Mouse (Mus musculus) ovary, adult 10 weeks (tissue): ENCODE data around the gene Mapkbp1. TPM values are rescaled to one million over a fixed set of nuclear protein-coding genes. Genes with fewer than 3 reads are reported as not detected.

Source experiments
- polyA plus RNA-seq: library from polyadenylated mRNA; stranded (reverse); fragments of 350-450 nt; fragmentation: Illumina TruSeq; extraction: RNeasy Lipid Tissue Mini Kit (QIAGEN cat#74804); gene quantifications from one replicate; pipeline ENCODE4 v1.2.3, GENCODE M21; 2014

Mapkbp1 gene
- polyA plus RNA-seq = 4.9 TPM

GRCm38 (mm10) chr2:119972537-119972879 lies at the start of gene Mapkbp1:
TSS of gene Mapkbp1 (plus strand) at chr2:119972699.

GRCm38 (mm10) chr2:120026984-120027949 lies 54.8 kb downstream of the Mapkbp1 start, which contains the start of the genes Jmjd7 and Gm28042:
TSS of gene Jmjd7 (plus strand) at chr2:120027483.
TSS of gene Gm28042 (plus strand) at chr2:120027493.

GRCm38 (mm10) chr2:120032726-120033467 lies 60.4 kb downstream of the Mapkbp1 start, which contains the start of gene Pla2g4b:
TSS of gene Pla2g4b (plus strand) at chr2:120033417.

Other genes starting within 250 kb of the Mapkbp1 start
- gene Itpka, start 230.4 kb upstream of the Mapkbp1 start, polyA plus RNA-seq = not detected
- gene Ltk, start 212.3 kb upstream of the Mapkbp1 start, polyA plus RNA-seq = not detected
- gene Rpap1, start 185.2 kb upstream of the Mapkbp1 start, polyA plus RNA-seq = 0.57 TPM
- gene Tyro3, start 175.0 kb upstream of the Mapkbp1 start, polyA plus RNA-seq = 0.66 TPM
- gene Mga, start 75.5 kb upstream of the Mapkbp1 start, polyA plus RNA-seq = 103 TPM
- 0.74 TPM for gene Jmjd7, start 54.8 kb downstream of the Mapkbp1 start, polyA plus RNA-seq
- gene Gm28042, start 54.8 kb downstream of the Mapkbp1 start, polyA plus RNA-seq = 0.34 TPM
- 0.63 TPM for gene Pla2g4b, start 60.7 kb downstream of the Mapkbp1 start, polyA plus RNA-seq
- 46.0 TPM for gene Ehd4, start 181.9 kb downstream of the Mapkbp1 start, polyA plus RNA-seq